Mouse (Mus musculus) midbrain, embryonic 16.5 days (tissue): Measurements from ENCODE around the gene Grsf1. TPM values are rescaled to one million over a fixed set of nuclear protein-coding genes. Genes with fewer than 3 reads are reported as not detected.

Experiments used
- ATAC-seq: fragments of 200-750 bp; cut with Nextera tagmentation; 2 replicates; pipeline ENCODE4 v1.8.0; 2017; ENCODE audit warnings: moderate TSS enrichment
- H3K27ac ChIP-seq: fragments of 300-500 bp; sonication (generic); 2 replicates; pipeline ENCODE4 v1.5.1; 2014; ENCODE audit warnings: mild to moderate bottlenecking, low read length, mixed read lengths
- H3K27me3 ChIP-seq: fragments of 300-500 bp; sonication (generic); 2 replicates; pipeline ENCODE4 v1.6.1; 2014; ENCODE audit warnings: low read depth, low read length, mixed read lengths; ENCODE audit not compliant: control insufficient read depth, insufficient read depth
- H3K36me3 ChIP-seq: fragments of 300-500 bp; sonication (generic); 2 replicates; pipeline ENCODE4 v1.6.1; 2014; ENCODE audit warnings: mild to moderate bottlenecking, low read length, moderate library complexity, mixed read lengths; ENCODE audit not compliant: control insufficient read depth, insufficient read depth
- H3K4me1 ChIP-seq: fragments of 300-500 bp; sonication (generic); 2 replicates; pipeline ENCODE4 v1.6.1; 2014; ENCODE audit warnings: mild to moderate bottlenecking, low read length, mixed read lengths; ENCODE audit not compliant: control insufficient read depth, insufficient read depth
- H3K4me2 ChIP-seq: fragments of 300-500 bp; sonication (generic); 2 replicates; pipeline ENCODE4 v1.6.1; 2014; ENCODE audit warnings: mild to moderate bottlenecking, low read length, mixed read lengths
- H3K4me3 ChIP-seq: fragments of 300-500 bp; sonication (generic); 2 replicates; pipeline ENCODE4 v1.5.1; 2014; ENCODE audit warnings: low read depth, mild to moderate bottlenecking, low read length, moderate library complexity, mixed read lengths
- H3K9ac ChIP-seq: fragments of 300-500 bp; sonication (generic); 2 replicates; pipeline ENCODE4 v1.6.1; 2014; ENCODE audit warnings: low read depth, low read length, mixed read lengths
- H3K9me3 ChIP-seq: fragments of 300-500 bp; sonication (generic); replicated peaks from 2 replicates; pipeline ENCODE4 v1.6.1; 2014; ENCODE audit warnings: mild to moderate bottlenecking, low read length, mixed read lengths; ENCODE audit not compliant: control insufficient read depth, poor library complexity, severe bottlenecking
- WGBS: fragments of 180-500 bp; shearing (Covaris S2); extraction: QIAGEN DNeasy Blood & Tissue Kit; methylation state at CpG from one replicate; pipeline ENCODE4 v1.1.7; 2014; 5-methylcytosine and 5-hydroxymethylcytosine counted together
- polyA plus RNA-seq: library from polyadenylated mRNA; unstranded; fragments of >200 nt; fragmentation: Nextera tagmentation; extraction: Ambion mirVana; gene quantifications from 2 replicates; pipeline ENCODE4 v1.2.1, GENCODE M21; 2015

Grsf1 gene
- polyA plus RNA-seq, 1 experiment from 2014 or later = 57.0 TPM

- no peak overlapping the region for H3K4me2 ChIP-seq
- WGBS = 82% methylated on average over 10 of the region's 10 CpGs
- no peak for ATAC-seq
Observed at GRCm38 (mm10) chr5:88690681-88691505, 14.9 kb upstream of the Grsf1 start.

GRCm38 (mm10) chr5:88689279-88689938 is 13.4 kb upstream of the Grsf1 start:
- Histone ChIP-seq H3K4me3 (no peak overlapping the region), H3K9ac (no peak overlapping the region), H3K27ac (no peak overlapping the region), H3K36me3 (no peaks in the 10 kb centered on the region), H3K27me3 (no peaks in the 10 kb centered on the region), H3K4me1 (no peaks in the 10 kb centered on the region), H3K9me3 (no peaks in the 10 kb centered on the region), H3K4me2 (no peak overlapping the region)
- 74% methylated on average over 3 of the region's 3 CpGs for WGBS
- peak; percentile 52; the same call in 1 of the 2 replicates for ATAC-seq

More at GRCm38 (mm10) chr5:88690681-88691505, 14.9 kb upstream of the Grsf1 start:
- Histone ChIP-seq H3K9ac (no peak overlapping the region), H3K36me3 (no peaks in the 10 kb centered on the region), H3K9me3 (no peaks in the 10 kb centered on the region), H3K4me1 (no peaks in the 10 kb centered on the region), H3K27ac (no peak overlapping the region), H3K4me3 (no peak overlapping the region), H3K27me3 (no peaks in the 10 kb centered on the region)

- H3K27me3 ChIP-seq = no peaks in the 10 kb centered on the region
- H3K4me3 ChIP-seq = no peak overlapping the region
- no peaks in the 10 kb centered on the region for H3K9me3 ChIP-seq
- H3K4me2 ChIP-seq = no peak overlapping the region
- WGBS = 89% methylated on average over 15 of the region's 15 CpGs
- no peaks in the 10 kb centered on the region for H3K4me1 ChIP-seq
- no peaks in the 10 kb centered on the region for H3K36me3 ChIP-seq
- no peak overlapping the region for H3K9ac ChIP-seq
- no peak overlapping the region for H3K27ac ChIP-seq
- no peak for ATAC-seq
Observed at GRCm38 (mm10) chr5:88688583-88689187, 12.7 kb upstream of the Grsf1 start.

GRCm38 (mm10) chr5:88687996-88688406 is 12.0 kb upstream of the Grsf1 start:
- Histone ChIP-seq H3K27me3 (no peaks in the 10 kb centered on the region), H3K4me1 (no peaks in the 10 kb centered on the region), H3K36me3 (no peaks in the 10 kb centered on the region), H3K4me3 (no peak overlapping the region), H3K9ac (no peak overlapping the region), H3K9me3 (no peaks in the 10 kb centered on the region), H3K27ac (no peak overlapping the region), H3K4me2 (no peak overlapping the region)
- WGBS = 83% methylated on average over 8 of the region's 8 CpGs
- no peak for ATAC-seq

GRCm38 (mm10) chr5:88685745-88686299 is 9.9 kb upstream of the Grsf1 start:
- no peak overlapping the region for H3K4me3 ChIP-seq
- H3K4me2 ChIP-seq = no peak overlapping the region
- H3K9ac ChIP-seq = no peak overlapping the region
- H3K4me1 ChIP-seq = no peaks in the 10 kb centered on the region
- H3K27ac ChIP-seq = no peak overlapping the region
- H3K36me3 ChIP-seq = no peaks in the 10 kb centered on the region
- ATAC-seq = no peak
- no peaks in the 10 kb centered on the region for H3K9me3 ChIP-seq
- H3K27me3 ChIP-seq = no peaks in the 10 kb centered on the region
- 80% methylated on average over 6 of the region's 6 CpGs for WGBS

GRCm38 (mm10) chr5:88685306-88685705 is 9.3 kb upstream of the Grsf1 start:
- H3K27me3 ChIP-seq = no peaks in the 10 kb centered on the region
- H3K4me3 ChIP-seq = no peak overlapping the region
- 14% methylated on average over 6 of the region's 6 CpGs for WGBS
- H3K27ac ChIP-seq = no peak overlapping the region
- no peaks in the 10 kb centered on the region for H3K4me1 ChIP-seq
- H3K4me2 ChIP-seq = no peak overlapping the region
- H3K9ac ChIP-seq = no peak overlapping the region
- ATAC-seq = peak; percentile 44
- no peaks in the 10 kb centered on the region for H3K9me3 ChIP-seq
- H3K36me3 ChIP-seq = no peaks in the 10 kb centered on the region

- 35% methylated on average over 3 of the region's 3 CpGs for WGBS
Observed at GRCm38 (mm10) chr5:88684226-88684625, 8.3 kb upstream of the Grsf1 start.

GRCm38 (mm10) chr5:88683706-88684105 is 7.7 kb upstream of the Grsf1 start:
- H3K27ac ChIP-seq = no peak overlapping the region
- H3K9me3 ChIP-seq = no peaks in the 10 kb centered on the region
- H3K9ac ChIP-seq = no peak overlapping the region
- H3K27me3 ChIP-seq = no peaks in the 10 kb centered on the region
- H3K4me2 ChIP-seq = no peak overlapping the region
- no peaks in the 10 kb centered on the region for H3K36me3 ChIP-seq
- no peak for ATAC-seq
- WGBS = 89% methylated on average over 9 of the region's 9 CpGs
- no peaks in the 10 kb centered on the region for H3K4me1 ChIP-seq
- no peak overlapping the region for H3K4me3 ChIP-seq

More at GRCm38 (mm10) chr5:88684226-88684625, 8.3 kb upstream of the Grsf1 start:
- no peak for ATAC-seq
- no peaks in the 10 kb centered on the region for H3K4me1 ChIP-seq
- H3K4me2 ChIP-seq = no peak overlapping the region
- no peak overlapping the region for H3K9ac ChIP-seq
- no peaks in the 10 kb centered on the region for H3K9me3 ChIP-seq
- H3K36me3 ChIP-seq = no peaks in the 10 kb centered on the region
- no peak overlapping the region for H3K4me3 ChIP-seq
- H3K27me3 ChIP-seq = no peaks in the 10 kb centered on the region
- no peak overlapping the region for H3K27ac ChIP-seq
